Mouse (Mus musculus) heart, postnatal 0 days (tissue): ENCODE data around the gene Fnbp1. TPM values are rescaled to one million over a fixed set of nuclear protein-coding genes. Genes with fewer than 3 reads are reported as not detected.

ENCODE experiments used
- ATAC-seq: fragments of 200-750 bp; cut with Nextera tagmentation; 2 replicates; pipeline ENCODE4 v1.8.0; 2017; ENCODE audit warnings: low read depth, moderate number of reproducible peaks, moderate library complexity; ENCODE audit not compliant: insufficient read depth
- DNase-seq: peaks from one replicate; pipeline ENCODE4 v3.0.0-alpha.2; 2016; ENCODE audit warnings: low spot score
- H3K27ac ChIP-seq: fragments of 300-500 bp; sonication (generic); 2 replicates; pipeline ENCODE4 v1.5.1; 2014; ENCODE audit warnings: low read depth, mild to moderate bottlenecking
- H3K27me3 ChIP-seq: fragments of 300-500 bp; sonication (generic); 2 replicates; pipeline ENCODE4 v1.6.1; 2014; ENCODE audit warnings: low read length, mixed read lengths; ENCODE audit not compliant: control insufficient read depth, insufficient read depth
- H3K36me3 ChIP-seq: fragments of 300-500 bp; sonication (generic); replicated peaks from 2 replicates; pipeline ENCODE4 v1.6.1; 2014; ENCODE audit warnings: low read length, mixed read lengths; ENCODE audit not compliant: control insufficient read depth, insufficient read depth
- H3K4me1 ChIP-seq: fragments of 300-500 bp; sonication (generic); 2 replicates; pipeline ENCODE4 v1.6.1; 2014; ENCODE audit warnings: antibody characterized with exemption; ENCODE audit not compliant: control insufficient read depth, insufficient read depth
- H3K4me2 ChIP-seq: fragments of 300-500 bp; sonication (generic); 2 replicates; pipeline ENCODE4 v1.6.1; 2014; ENCODE audit warnings: low read depth, mild to moderate bottlenecking, low read length, moderate library complexity
- H3K4me3 ChIP-seq: fragments of 300-500 bp; sonication (generic); 2 replicates; pipeline ENCODE4 v1.5.1; 2014; ENCODE audit warnings: low read depth, low read length
- H3K9ac ChIP-seq: fragments of 300-500 bp; sonication (generic); replicated peaks from 2 replicates; pipeline ENCODE4 v1.6.1; 2014; ENCODE audit warnings: low read depth, low read length, mixed read lengths
- H3K9me3 ChIP-seq: fragments of 300-500 bp; sonication (generic); replicated peaks from 2 replicates; pipeline ENCODE4 v1.6.1; 2016; ENCODE audit warnings: low read length; ENCODE audit not compliant: control insufficient read depth
- CTCF ChIP-seq: IDR thresholded peaks from 2 replicates; pipeline ENCODE4 v1.5.1; 2016; ENCODE audit warnings: antibody characterized with exemption, control low read depth, low read depth
- EP300 ChIP-seq: IDR thresholded peaks from 2 replicates; pipeline ENCODE4 v1.6.1; 2016; ENCODE audit warnings: antibody characterized with exemption, low read depth
- WGBS: fragments of 180-500 bp; shearing (Covaris S2); extraction: QIAGEN DNeasy Blood & Tissue Kit; methylation state at CpG from one replicate; pipeline ENCODE4 v1.1.7; 2014; 5-methylcytosine and 5-hydroxymethylcytosine counted together
- polyA plus RNA-seq: library from polyadenylated mRNA; unstranded; fragments of >200 nt; fragmentation: Nextera tagmentation; extraction: Ambion mirVana; gene quantifications from 2 replicates; pipeline ENCODE4 v1.2.1, GENCODE M21; 2015
- total RNA-seq: library from RNA; depleted of rRNA; stranded (reverse); fragments of >200 nt; gene quantifications from 2 replicates; pipeline ENCODE4 v1.2.3, GENCODE M21; 2014; ENCODE audit warnings: low replicate concordance

The Fnbp1 gene
- total and polyA plus RNA-seq, 2 experiments from 2014 or later, result 6.4 to 11.4 TPM

GRCm38 (mm10) chr2:31094565-31094964, 47.2 kb downstream of the Fnbp1 start:
- H3K9ac ChIP-seq, result no peak overlapping the region
- 56% methylated on average over 5 of the region's 5 CpGs for WGBS
- H3K9me3 ChIP-seq, result no peaks in the 10 kb centered on the region
- H3K4me1 ChIP-seq, result no peaks in the 10 kb centered on the region
- TF ChIP-seq CTCF, result no peak
- no peak for TF ChIP-seq EP300
- H3K27ac ChIP-seq, result no peak overlapping the region
- ATAC-seq (no peak), DNase-seq (no peak)
- H3K36me3 ChIP-seq, result peaks cover 12% of the 10 kb centered on the region
- no peak overlapping the region for H3K4me3 ChIP-seq
- H3K4me2 ChIP-seq, result no peak overlapping the region
- no peaks in the 10 kb centered on the region for H3K27me3 ChIP-seq

GRCm38 (mm10) chr2:31092939-31093338, 48.9 kb downstream of the Fnbp1 start:
- Histone ChIP-seq H3K4me1 (peaks cover 6% of the 10 kb centered on the region; the same call in 1 of the 2 replicates), H3K9ac (no peak overlapping the region), H3K9me3 (no peaks in the 10 kb centered on the region), H3K4me3 (no peak overlapping the region), H3K36me3 (peaks cover 12% of the 10 kb centered on the region), H3K27ac (no peak overlapping the region), H3K4me2 (no peak overlapping the region), H3K27me3 (no peaks in the 10 kb centered on the region)
- TF ChIP-seq CTCF (no peak), EP300 (no peak)
- DNase-seq (no peak), ATAC-seq (no peak)
- WGBS, result 91% methylated on average over 3 of the region's 3 CpGs

- no peak overlapping the region for H3K9ac ChIP-seq
- no peak overlapping the region for H3K4me3 ChIP-seq
- H3K27me3 ChIP-seq, result no peaks in the 10 kb centered on the region
- ATAC-seq, result no peak
- no peaks in the 10 kb centered on the region for H3K9me3 ChIP-seq
- no peak for DNase-seq
- H3K4me2 ChIP-seq, result no peak overlapping the region
- H3K4me1 ChIP-seq, result peaks cover 11% of the 10 kb centered on the region; the same call in 1 of the 2 replicates
- TF ChIP-seq CTCF, result no peak
- no peak for TF ChIP-seq EP300
- peaks cover 10% of the 10 kb centered on the region for H3K36me3 ChIP-seq
- no peak overlapping the region for H3K27ac ChIP-seq
- WGBS, result 69% methylated on average over 3 of the region's 3 CpGs
These were observed 50.6 kb downstream of the Fnbp1 start for GRCm38 (mm10) chr2:31091182-31091581.

DNA sequence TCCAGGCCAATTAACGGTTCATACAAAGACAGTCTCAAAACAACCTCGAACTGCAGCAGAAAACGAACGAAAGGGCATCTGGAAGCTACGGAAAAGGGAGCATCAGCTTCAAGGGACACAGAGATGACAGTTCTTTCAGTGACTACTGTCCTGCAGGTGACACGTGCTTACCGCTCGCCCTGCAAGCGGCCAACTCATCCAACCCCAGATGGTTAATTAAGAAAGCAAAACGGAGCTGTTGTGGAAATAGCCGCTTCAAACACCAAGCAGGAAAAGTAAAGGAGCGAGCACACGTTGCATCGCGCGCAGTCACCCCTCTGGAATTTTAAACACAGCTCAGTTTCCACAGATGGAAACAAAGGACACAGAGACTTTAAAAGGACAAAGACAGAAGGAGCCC, 52.2 kb downstream of the Fnbp1 start:
- H3K4me1 ChIP-seq, result peaks cover 11% of the 10 kb centered on the region; the same call in 1 of the 2 replicates
- 77% methylated on average over 16 of the region's 16 CpGs for WGBS
- ATAC-seq, result no peak
- H3K36me3 ChIP-seq, result peaks cover 4% of the 10 kb centered on the region
- no peak overlapping the region for H3K4me3 ChIP-seq
- H3K27me3 ChIP-seq, result no peaks in the 10 kb centered on the region
- H3K27ac ChIP-seq, result no peak overlapping the region
- TF ChIP-seq CTCF (no peak), EP300 (no peak)
- H3K4me2 ChIP-seq, result no peak overlapping the region
- no peak overlapping the region for H3K9ac ChIP-seq
- DNase-seq, result no peak
- H3K9me3 ChIP-seq, result no peaks in the 10 kb centered on the region

DNA sequence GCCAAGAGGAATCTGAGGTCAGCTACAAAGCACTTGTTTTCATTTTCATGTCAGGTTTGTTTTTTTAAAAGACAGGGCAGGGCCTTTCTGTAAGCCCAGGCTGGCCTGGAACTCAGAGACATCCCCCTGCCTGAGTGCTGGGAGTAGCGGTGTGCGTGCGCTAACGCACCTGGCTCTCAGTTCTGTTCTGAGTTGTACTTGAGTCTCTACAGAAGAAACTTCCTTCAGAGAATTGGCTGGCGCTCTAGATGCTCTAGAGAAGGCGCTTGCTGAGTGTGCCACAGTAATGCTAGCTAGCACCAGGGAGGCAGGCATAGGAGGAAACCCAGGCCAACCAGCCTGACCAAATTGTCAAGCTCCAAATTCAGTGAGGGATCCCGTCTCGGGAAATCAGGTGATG, 52.9 kb downstream of the Fnbp1 start:
- no peak for ATAC-seq
- 81% methylated on average over 8 of the region's 8 CpGs for WGBS
- H3K27ac ChIP-seq, result peak overlapping the region; percentile 74

More for the DNA sequence above, 52.9 kb downstream of the Fnbp1 start:
- Histone ChIP-seq H3K4me2 (no peak overlapping the region), H3K9ac (no peak overlapping the region), H3K4me3 (no peak overlapping the region), H3K9me3 (peaks cover 4% of the 10 kb centered on the region; the same call in 1 of the 2 replicates), H3K4me1 (peaks cover 11% of the 10 kb centered on the region; the same call in 1 of the 2 replicates), H3K27me3 (no peaks in the 10 kb centered on the region), H3K36me3 (peaks cover 8% of the 10 kb centered on the region)
- TF ChIP-seq EP300, result no peak
- TF ChIP-seq CTCF, result no peak
- DNase-seq, result no peak
